Mouse (Mus musculus) ovary, postnatal 36 days (tissue): ENCODE results near the gene Spta1.

Source experiments
- DNase-seq: peaks from one replicate; pipeline ENCODE4 v3.0.0; 2022; ENCODE audit warnings: low spot score, mixed read lengths

Spta1 gene

GRCm38 (mm10) chr1:174251961-174252360 lies 79.4 kb downstream of the Spta1 start, which contains the start of gene Olfr419:
TSS of gene Olfr419 (minus strand) at chr1:174252061.
- no peak for DNase-seq

DNA sequence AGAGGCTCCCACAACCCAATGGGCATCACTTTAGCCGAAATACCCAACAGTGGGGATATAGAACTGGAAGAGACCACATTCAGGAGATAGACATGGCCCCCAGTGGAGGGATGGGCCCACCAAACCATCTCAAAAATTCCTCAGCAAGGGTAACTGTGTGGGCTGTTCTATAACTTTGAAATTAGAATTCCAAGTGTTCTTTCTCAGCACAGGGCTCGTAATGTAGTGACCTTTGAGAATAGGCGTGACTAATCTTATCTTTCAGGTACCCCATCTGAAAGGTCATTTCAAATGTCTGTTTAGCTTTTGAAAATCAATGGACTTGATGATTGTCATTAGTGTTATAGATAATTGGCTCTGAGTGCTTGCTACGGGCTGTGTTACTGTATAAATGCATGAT lies 95.2 kb downstream of the Spta1 start:
- DNase-seq = no peak

GRCm38 (mm10) chr1:174269162-174269561 lies 96.6 kb downstream of the Spta1 start:
- no peak for DNase-seq

DNA sequence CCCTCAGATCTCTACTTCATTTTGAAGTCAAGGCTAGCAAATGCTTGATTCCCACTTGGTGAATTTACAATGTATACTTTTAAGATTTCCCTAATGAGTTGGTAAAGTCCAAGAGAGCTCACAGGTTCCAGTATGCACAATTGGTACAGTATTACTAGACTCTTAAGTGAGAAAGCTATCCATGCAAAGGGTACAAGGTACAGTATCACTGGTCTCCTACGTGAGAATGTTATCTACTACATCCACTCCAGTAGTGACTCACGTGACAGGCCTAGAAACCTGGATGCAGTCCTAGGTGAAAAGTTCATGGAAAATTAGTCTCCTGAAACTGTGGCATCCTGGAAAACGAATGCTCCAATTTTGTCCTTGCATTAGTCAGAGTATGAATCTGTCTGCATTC lies 98.1 kb downstream of the Spta1 start:
- no peak for DNase-seq
